Mouse (Mus musculus): Measurements from ENCODE around the gene Fchsd2. TPM values are rescaled to one million over a fixed set of nuclear protein-coding genes. Genes with fewer than 3 reads are reported as not detected.
A peak's percentile ranks its signal among the peaks of the same experiment; 100 is the strongest.

The Fchsd2 gene
- total RNA-seq, 2 experiments from 2014 or later = 27.1 to 62.8 TPM

DNA sequence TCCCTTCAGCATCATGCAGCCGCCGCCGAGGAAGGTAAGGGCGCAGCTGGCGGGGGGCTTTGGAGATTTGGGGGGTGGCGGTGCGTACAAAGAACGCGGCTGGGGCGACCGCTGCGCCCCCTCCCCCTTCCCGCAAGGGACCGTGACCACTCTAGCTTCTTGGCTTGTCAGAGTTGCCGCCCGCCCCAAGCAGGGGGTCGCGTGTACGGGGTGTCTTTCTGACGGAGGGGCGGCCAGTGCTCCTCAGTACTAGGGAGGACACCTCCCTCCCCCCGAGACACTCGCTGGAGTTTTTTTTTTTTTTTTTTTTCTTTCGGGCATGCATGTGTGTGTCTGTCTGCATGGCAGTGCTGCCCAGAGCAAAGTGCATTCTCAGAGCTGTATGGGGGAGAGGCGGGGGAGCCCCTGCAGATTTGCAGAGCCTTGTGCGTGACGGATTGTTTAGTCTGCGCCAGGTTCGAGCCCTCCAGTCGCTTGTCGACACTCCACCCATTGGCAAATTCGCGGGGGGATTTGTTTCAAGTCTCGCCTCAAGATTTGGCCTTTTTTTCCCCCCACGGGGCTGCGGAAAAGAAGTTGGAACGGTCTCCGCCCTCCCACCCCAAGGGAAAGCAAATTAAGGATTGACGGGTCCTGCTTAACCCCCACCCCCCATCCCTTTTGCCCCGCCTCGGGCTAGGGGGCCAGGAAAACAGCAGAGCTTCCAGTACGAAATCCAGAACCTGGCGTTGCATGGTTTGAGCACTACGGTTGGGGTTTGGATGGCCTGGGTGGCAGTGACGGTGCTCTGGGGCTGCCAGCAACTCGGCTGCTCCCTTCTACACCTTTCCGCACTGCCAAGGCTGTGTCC is 16.6 kb downstream of the Fchsd2 start:
- no peak for ATAC-seq (replicated peaks; ENCODE audit: poor library complexity)

GRCm38 (mm10) chr7:101109856-101110350 is 17.2 kb downstream of the Fchsd2 start:
- ATAC-seq (replicated peaks; ENCODE audit: poor library complexity) = no peak

DNA sequence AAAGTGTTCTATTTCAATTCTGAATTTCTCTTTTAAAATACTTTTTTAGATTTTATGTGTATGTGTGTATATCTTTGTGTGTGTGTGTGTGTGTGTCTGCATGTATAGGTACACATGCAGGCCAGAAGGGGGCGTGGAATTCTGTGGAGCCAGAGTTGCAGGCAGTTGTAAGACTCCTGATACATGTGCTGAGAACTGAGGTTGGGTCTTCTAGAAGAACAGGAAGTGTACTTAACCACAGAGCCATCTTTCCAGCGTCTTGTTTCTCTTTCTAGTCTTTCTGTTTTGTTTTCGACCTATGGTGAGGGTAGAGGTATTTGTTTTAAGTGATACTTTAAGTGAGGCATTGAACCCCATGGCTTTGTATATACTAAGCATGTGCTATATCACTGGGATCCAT is 20.7 kb downstream of the Fchsd2 start:
- ATAC-seq (replicated peaks; ENCODE audit: poor library complexity) = no peak

- 0 out of 2 replicates have a peak, but pooled peaks have one; percentile 23 for ATAC-seq (replicated peaks; ENCODE audit: poor library complexity)
Measured at GRCm38 (mm10) chr7:101114328-101114727, 21.7 kb downstream of the Fchsd2 start.

DNA sequence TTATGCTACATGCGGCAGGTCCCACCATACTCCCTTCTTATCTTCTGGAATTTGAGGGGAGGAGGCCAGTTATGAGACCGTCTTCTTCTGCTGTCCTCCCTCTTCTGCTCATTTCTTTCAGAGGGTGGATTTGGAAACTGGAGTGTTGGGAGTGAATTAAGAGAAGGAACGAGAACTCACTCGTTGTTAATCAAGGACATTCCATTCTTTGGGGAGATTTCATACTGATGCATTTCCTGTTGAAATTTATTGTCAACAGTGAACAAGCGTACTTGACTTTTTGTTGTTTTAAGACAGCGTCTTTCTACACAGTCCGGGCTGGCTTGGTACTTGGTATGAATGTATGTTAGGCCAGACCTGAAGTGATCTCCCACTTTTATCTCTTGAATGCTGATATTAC is 26.7 kb downstream of the Fchsd2 start:
- no peak for ATAC-seq (replicated peaks; ENCODE audit: poor library complexity)

- ATAC-seq (replicated peaks; ENCODE audit: poor library complexity) = 0 out of 2 replicates have a peak, but pooled peaks have one; percentile 50
Measured at GRCm38 (mm10) chr7:101123579-101124347, 31.1 kb downstream of the Fchsd2 start.

DNA sequence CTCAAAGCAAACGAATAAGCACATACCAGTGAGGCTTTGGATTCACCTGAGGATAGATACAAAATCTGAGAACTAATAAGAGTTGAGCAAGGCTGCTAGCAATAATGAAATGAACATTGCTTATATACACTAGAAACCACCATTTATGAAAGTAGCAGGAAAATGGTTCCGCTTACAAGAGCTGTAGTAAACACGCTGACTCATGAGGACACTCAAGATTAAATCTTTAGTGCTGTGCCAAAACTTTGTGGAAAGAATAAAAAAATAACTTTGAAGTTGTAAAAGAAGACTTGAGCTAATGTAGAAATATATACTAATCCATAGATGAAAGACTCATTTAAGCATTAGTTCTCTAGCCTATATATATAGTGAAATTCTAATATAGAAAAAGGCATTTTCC is 35.1 kb downstream of the Fchsd2 start:
- ATAC-seq (replicated peaks; ENCODE audit: poor library complexity) = peak; percentile 69

DNA sequence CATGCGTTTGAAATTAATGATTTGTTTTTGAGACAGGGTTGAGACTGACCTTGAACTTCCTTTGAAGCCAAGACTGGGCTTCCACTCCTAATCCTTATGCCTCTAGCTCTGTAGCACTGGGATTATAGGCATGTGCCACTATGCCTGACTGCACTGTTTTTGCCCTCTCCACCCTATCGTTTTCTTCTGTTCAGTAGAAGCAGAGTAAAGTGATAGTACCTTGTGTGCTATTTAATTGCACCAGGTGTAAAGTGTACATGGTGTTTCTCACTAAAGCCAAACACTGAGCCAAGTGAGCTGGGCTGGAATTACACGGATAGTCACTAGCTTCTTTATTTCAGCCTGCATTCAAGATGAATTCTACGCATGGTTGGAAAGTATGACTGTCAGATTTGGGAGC is 35.9 kb downstream of the Fchsd2 start:
- ATAC-seq (replicated peaks; ENCODE audit: poor library complexity) = no peak

GRCm38 (mm10) chr7:101130646-101131045 is 38.0 kb downstream of the Fchsd2 start:
- ATAC-seq (replicated peaks; ENCODE audit: poor library complexity) = no peak

DNA sequence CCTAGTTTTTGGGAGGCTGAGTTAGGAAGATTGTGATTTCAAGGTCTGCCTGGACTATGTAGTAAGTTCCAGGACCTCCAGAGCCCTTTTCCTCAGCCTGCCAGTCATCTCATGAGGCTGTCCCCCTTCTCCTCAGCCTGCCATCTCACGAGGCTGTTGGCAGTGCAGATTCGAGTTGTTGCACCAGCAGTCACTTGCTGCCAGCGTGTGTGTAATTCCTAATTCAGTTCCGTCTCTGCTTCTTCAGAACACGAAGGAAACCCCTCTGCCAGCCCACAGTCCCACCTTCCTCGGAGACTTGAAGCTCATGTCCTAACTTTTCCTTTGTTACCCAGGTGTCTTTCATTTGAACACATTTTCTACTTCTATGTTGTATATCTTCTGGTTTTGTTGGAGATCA is 38.6 kb downstream of the Fchsd2 start:
- ATAC-seq (replicated peaks; ENCODE audit: poor library complexity) = no peak

GRCm38 (mm10) chr7:101133591-101133990 is 40.9 kb downstream of the Fchsd2 start:
- ATAC-seq (replicated peaks; ENCODE audit: poor library complexity) = 0 out of 2 replicates have a peak, but pooled peaks have one; percentile 20

DNA sequence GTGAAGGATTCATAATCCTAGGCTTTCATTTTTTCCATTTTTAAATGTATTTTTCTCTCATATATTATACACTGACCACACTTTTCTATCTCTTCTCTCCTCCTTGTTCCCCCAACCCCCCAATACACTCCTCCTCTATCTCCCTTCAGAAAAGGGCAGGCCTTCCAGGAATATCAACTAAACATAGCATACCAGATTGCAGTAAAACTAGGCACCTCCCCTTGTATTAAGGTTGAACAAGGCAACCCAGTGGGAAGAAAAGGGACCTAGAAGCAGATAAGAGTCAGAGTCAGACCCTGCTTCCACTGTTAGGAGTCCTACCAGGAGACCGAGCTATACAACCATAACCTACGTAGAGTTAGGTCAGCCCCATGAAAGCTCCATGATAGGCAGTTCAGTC is 41.5 kb downstream of the Fchsd2 start:
- no peak for ATAC-seq (replicated peaks; ENCODE audit: poor library complexity)

DNA sequence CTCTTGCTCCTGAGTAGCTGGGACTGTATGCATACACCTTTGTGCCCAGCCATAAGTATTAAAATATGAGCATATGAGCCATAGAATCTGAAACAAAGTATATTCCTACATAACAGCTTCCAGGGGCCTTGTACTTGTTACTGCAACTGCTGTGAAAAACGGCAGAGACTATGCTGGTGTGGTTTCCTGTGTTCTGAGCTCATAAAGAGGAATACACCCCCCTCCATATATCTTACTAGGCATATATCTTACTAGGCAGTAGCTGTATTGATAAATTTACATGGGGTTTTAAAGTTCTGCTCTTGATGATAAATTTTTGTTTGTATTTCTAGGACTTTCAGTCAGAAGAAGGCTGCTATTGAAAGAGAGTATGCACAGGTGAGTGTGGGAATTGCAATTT is 46.2 kb downstream of the Fchsd2 start:
- ATAC-seq (replicated peaks; ENCODE audit: poor library complexity) = 0 out of 2 replicates have a peak, but pooled peaks have one; percentile 11

DNA sequence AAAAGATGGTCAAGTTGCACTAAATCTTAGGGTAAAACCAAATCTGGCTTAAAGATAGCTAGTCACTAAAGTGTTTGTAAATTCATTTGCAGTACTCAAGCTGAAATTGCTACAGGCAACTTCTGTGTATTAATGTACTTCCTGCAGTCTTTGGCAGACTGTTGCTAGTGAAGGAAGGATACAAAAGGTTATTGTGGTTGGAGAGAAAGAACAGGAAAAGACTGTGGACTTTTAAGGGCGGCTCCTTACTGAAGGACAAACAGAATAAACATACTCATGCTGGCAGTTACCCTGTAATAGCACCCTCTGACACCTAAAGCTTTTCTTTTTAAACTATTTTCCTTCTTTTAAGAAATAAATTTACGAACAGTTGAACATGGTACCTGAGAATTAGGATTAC is 50.2 kb downstream of the Fchsd2 start:
- no peak for ATAC-seq (replicated peaks; ENCODE audit: poor library complexity)

- no peak for ATAC-seq (replicated peaks; ENCODE audit: poor library complexity)
Measured at GRCm38 (mm10) chr7:101144222-101144621, 51.6 kb downstream of the Fchsd2 start.

- ATAC-seq (replicated peaks; ENCODE audit: poor library complexity) = no peak
Measured at GRCm38 (mm10) chr7:101149039-101149438, 56.4 kb downstream of the Fchsd2 start.

- ATAC-seq (replicated peaks; ENCODE audit: poor library complexity) = peak; percentile 63
Measured at GRCm38 (mm10) chr7:101154883-101155282, 62.2 kb downstream of the Fchsd2 start.

DNA sequence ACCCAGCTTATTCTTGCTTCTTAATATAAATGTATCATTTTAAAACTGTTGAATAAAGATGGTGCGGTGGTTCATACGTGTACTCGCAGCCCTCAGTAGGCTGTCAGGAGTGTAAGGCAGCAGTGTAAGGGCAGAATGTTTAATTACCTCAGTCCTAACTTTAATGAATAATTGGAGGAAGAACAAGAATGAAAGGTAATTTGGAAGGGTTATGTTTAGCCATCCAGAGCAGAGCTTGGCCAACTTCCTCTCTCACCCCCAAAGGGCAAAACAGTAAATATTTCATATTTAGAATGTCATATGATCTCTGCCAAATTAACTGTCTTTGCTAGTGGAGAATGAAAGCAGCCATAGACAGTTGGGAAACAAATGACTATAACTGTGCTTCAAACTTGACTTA is 62.6 kb downstream of the Fchsd2 start:
- no peak for ATAC-seq (replicated peaks; ENCODE audit: poor library complexity)

DNA sequence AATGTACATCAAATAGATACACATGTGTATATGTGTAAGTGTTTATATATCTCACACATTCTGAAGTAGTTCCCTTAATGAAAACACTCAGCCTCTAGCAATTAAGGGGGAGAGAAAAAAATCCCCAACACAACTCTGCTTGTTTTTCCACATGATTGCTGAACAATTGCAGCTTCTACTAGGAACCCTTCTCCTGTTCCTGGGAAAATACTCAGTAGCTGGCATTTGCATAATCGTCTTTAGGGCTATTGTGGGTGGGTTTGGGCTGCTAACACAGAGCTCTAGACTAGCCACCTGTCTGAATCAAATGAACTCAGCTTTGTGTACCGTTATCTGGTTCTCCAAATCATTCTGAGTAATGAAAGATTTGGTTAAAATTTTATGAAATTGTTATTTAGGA is 67.6 kb downstream of the Fchsd2 start:
- ATAC-seq (replicated peaks; ENCODE audit: poor library complexity) = no peak

DNA sequence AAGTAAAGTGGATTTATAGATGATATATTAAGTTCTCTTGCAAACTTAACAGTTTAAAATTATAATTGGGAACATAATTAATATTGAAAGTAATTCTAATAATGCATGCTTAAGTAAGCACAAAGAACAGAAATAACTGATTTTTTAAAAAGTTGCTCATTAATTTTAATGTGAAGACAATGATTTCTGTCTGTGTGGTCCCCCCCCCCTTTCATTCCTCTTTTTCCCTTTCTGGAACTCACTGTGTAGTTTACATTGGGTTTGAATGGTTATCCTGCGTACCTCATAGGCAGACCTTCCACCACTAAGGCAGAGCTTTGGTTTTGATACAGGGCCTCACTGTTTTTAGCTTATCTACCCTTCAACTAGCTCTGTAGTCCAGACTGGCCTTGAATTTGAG is 70.1 kb downstream of the Fchsd2 start:
- no peak for ATAC-seq (replicated peaks; ENCODE audit: poor library complexity)

DNA sequence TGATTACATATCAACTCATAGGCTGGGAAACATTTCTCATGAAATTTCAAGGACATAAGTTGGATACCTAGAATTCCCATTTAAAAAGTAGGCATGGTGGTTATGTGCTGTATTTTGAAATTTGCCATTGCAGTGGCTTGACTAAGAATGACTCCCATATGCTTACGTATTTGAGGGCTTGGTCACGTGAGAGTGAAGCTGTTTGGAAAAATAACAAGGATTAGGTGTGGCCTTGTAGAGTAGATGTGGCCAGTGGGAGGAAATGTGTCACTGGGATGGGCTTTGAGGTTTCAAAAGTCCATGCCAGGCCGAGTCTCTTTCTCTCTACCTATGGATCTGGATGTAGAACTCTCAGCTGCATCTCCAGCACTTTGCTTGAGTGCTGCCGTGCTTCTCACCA is 71.2 kb downstream of the Fchsd2 start:
- ATAC-seq (replicated peaks; ENCODE audit: poor library complexity) = no peak

- no peak for ATAC-seq (replicated peaks; ENCODE audit: poor library complexity)
Measured at GRCm38 (mm10) chr7:101166568-101166967, 73.9 kb downstream of the Fchsd2 start.
